Mouse (Mus musculus): ENCODE data around the gene Nexmif. TPM values are rescaled to one million over a fixed set of nuclear protein-coding genes. Genes with fewer than 3 reads are reported as not detected.
A peak's percentile ranks its signal among the peaks of the same experiment; 100 is the strongest.
"Not testable (repeated sequence)": the region's sequence is repeated elsewhere in the genome, so short reads cannot be mapped to it uniquely, and the experiment has no call there.

Nexmif gene
- 2.4 and 3.1 TPM in 2 replicates for polyA plus RNA-seq (2015; fragmentation: Nextera tagmentation; extraction: Ambion mirVana)

DNA sequence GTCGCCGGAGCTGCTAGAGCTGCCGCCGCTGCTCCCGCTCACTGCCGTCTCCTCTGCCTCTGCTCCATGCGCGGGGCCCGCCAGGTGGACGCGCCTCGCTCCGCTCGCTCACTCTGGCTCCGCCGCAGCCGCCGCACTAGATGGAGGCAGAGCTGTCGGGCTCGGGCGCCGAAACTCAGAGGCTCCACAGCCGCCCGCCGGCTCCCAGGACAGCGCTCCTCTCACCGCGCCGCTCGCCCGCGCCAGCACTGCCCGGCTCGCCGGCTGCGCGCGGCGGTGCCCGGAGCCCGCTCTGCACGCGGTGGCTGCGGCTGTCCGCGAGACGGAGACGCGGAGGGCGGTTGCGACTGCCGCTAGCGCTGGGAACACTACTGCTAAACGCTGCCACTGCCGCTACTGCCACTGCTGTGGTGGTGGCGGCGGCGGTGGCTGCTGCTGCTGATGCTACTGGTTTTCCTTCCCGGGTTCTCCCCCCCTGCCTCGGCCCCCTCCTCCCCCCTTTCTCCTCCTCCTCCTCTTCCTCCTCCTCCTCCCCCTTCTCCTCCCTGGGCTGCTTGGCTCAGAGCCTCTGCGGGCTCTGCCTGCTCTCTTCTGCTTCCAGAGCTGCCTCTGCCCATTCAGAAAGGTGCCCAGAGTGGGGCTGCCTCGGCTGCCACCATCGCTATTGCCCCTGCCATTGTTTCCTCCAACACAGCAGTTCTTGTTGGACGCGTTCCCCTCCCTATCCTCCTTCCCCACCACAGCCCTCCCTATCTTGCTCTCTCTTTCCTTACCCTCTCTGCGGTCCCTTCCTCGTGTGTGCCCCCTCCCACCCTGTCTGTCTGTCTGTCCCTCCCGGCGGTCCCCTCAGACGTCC lies at the start of gene Nexmif:
Nexmif (minus strand) TSS at position 450 of the 856 bp plus-strand sequence.
- peak; percentile 68 for ATAC-seq (ENCODE audit: insufficient number of reproducible peaks, low FRiP score, low TSS enrichment, low read depth)
- no peaks in the 10 kb centered on the region for H3K9me3 ChIP-seq (replicated peaks)
- H3K27ac ChIP-seq (replicated peaks) = peak within 1 kb of the TSS; percentile 69
- H3K9ac ChIP-seq = peak within 1 kb of the TSS; percentile 37
- H3K4me3 ChIP-seq (replicated peaks) = peak within 1 kb of the TSS; percentile 53
- no peaks in the 10 kb centered on the region for H3K4me1 ChIP-seq
- peaks cover 23% of the 10 kb centered on the region for H3K27me3 ChIP-seq
- 15% methylated on average over 55 of the region's 70 CpGs for WGBS
- no peaks in the 10 kb centered on the region for H3K36me3 ChIP-seq
- H3K4me2 ChIP-seq (replicated peaks) = peak within 1 kb of the TSS; percentile 68

DNA sequence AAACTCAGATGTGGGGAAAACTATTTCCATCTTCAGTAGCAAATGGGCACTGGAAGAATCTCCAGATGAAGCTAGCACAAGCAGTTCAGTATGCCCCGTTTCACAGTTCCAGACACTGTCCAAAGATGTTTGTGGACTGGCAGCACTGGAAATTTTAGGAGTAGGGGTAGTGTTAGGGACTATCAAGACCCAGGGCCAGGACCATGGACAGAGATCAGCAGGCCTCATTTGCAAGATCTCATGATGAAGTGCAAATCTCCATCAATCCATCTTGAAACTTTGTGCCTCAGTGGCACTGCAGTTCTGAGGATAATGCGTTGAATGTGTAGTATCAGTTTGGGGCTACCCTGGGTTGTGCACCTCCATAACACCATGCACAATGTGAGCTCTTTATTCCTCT lies 7.7 kb upstream of the Nexmif start:
- H3K4me3 ChIP-seq (replicated peaks) = no peak overlapping the region
- H3K4me2 ChIP-seq (replicated peaks) = no peak overlapping the region
- H3K36me3 ChIP-seq = no peaks in the 10 kb centered on the region
- no peak overlapping the region for H3K9ac ChIP-seq
- ATAC-seq (ENCODE audit: insufficient number of reproducible peaks, low FRiP score, low TSS enrichment, low read depth) = no peak
- no peaks in the 10 kb centered on the region for H3K9me3 ChIP-seq (replicated peaks)
- no peak overlapping the region for H3K27ac ChIP-seq (replicated peaks)
- no peaks in the 10 kb centered on the region; the same call in 1 of the 2 replicates for H3K27me3 ChIP-seq
- WGBS = 55% methylated on average over 2 of the region's 2 CpGs
- no peaks in the 10 kb centered on the region for H3K4me1 ChIP-seq

DNA sequence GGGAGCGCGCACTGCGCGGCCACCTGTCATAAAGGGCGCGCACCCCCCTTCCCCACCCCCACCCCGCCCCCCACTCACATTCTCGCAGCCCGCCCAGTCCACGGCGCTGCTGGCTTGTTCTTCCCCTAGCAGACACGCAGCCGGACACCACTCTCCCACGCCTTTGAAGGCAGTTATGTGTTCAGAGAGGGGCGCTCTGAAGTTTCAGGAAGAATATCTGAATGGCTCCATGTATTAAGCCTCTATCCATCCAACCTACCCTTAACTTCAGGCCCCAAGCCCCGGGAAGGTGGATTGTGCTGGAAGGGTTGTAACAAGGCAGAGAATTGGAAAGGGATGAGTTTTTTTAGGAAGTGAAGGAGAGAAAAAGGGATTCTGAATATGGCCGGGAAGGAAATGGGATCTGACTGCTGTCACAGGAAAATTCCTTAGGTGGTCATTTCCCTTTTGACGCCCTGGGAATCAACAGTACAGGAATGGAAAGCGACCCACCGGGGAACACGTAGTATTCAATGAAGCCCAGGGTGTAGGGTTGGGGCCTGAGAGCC lies 681 bp upstream of the Nexmif start:
- H3K4me2 ChIP-seq (replicated peaks) = peak overlapping the region; percentile 68
- no peaks in the 10 kb centered on the region for H3K9me3 ChIP-seq (replicated peaks)
- no peaks in the 10 kb centered on the region for H3K36me3 ChIP-seq
- no peak for ATAC-seq (ENCODE audit: insufficient number of reproducible peaks, low FRiP score, low TSS enrichment, low read depth)
- peaks cover 19% of the 10 kb centered on the region for H3K27me3 ChIP-seq
- peak overlapping the region; percentile 53 for H3K4me3 ChIP-seq (replicated peaks)
- H3K27ac ChIP-seq (replicated peaks) = no peak overlapping the region
- H3K9ac ChIP-seq = no peak overlapping the region
- H3K4me1 ChIP-seq = no peaks in the 10 kb centered on the region
- 20% methylated on average over 21 of the region's 21 CpGs for WGBS

DNA sequence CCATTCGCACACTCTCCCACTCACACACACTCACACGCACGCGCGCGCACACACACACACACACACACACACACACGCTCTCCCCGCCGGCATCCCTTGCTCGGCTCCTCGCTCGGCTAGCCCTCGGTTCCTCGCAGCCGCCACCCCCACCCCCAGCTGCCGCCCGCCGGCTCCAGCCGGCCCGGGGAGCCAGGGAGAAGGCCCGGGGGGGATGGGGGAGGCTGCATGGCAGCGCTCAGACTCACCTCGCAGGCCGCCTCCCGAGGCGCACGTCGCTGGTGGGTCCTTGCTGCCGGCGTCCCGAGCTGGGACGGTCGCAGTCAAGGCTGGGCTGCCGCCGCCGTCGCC lies 623 bp downstream of the Nexmif start:
- ATAC-seq (ENCODE audit: insufficient number of reproducible peaks, low FRiP score, low TSS enrichment, low read depth) = peak; percentile 76
- no peaks in the 10 kb centered on the region for H3K9me3 ChIP-seq (replicated peaks)
- peak overlapping the region; percentile 69 for H3K27ac ChIP-seq (replicated peaks)
- no peaks in the 10 kb centered on the region for H3K4me1 ChIP-seq
- H3K9ac ChIP-seq = peak overlapping the region; percentile 37
- peaks cover 23% of the 10 kb centered on the region for H3K27me3 ChIP-seq
- H3K36me3 ChIP-seq = no peaks in the 10 kb centered on the region
- H3K4me3 ChIP-seq (replicated peaks) = peak overlapping the region; percentile 53
- WGBS = 21% methylated on average over 29 of the region's 37 CpGs
- peak overlapping the region; percentile 68 for H3K4me2 ChIP-seq (replicated peaks)

DNA sequence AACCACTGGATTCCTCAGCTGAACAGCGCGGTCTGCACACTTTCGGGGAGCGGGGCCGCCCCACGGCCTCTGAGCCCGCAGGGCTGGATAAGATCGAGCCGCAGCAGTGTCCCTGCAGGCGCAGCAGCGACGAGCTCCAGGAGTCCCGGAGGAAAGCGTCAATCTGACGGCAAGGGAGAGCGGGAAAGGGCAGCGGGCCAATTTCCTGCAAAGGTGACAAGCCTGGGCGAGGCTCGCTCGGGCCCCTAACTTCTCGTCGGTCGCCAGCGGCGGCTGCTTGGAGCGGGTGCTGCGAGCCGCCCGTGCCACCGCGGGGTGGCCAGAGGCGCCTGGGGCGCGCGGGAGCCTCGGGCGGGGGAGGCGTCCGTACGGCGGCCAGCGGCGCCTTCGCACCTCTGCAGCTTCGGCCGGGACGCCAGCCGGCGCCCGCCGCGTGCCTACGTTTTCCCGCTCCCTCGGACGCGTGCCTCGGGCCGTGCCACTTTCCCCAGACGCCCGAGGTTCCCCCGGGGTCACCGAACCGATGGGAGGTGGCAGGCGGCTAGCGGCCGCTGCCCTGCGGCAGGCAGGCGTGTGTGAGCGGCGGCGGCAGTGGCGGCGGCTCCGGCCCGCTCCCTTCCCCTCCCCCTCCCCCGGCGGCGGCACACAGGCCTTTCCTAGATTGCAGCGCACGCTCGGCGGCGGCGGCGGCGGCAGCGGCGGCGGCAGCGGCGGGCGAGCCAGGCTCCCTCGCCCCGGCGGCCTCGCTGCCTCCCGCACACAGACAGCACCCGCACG lies 1.2 kb downstream of the Nexmif start:
- Histone ChIP-seq H3K9ac (peak overlapping the region; percentile 37), H3K27ac (replicated peaks) (no peak overlapping the region), H3K4me1 (no peaks in the 10 kb centered on the region), H3K27me3 (peaks cover 23% of the 10 kb centered on the region), H3K4me2 (replicated peaks) (peak overlapping the region; percentile 68), H3K36me3 (no peaks in the 10 kb centered on the region), H3K4me3 (replicated peaks) (peak overlapping the region; percentile 53), H3K9me3 (replicated peaks) (no peaks in the 10 kb centered on the region)
- WGBS = 14% methylated on average over 49 of the region's 100 CpGs
- peak; percentile 40; the same call in 1 of the 2 replicates for ATAC-seq (ENCODE audit: insufficient number of reproducible peaks, low FRiP score, low TSS enrichment, low read depth)

DNA sequence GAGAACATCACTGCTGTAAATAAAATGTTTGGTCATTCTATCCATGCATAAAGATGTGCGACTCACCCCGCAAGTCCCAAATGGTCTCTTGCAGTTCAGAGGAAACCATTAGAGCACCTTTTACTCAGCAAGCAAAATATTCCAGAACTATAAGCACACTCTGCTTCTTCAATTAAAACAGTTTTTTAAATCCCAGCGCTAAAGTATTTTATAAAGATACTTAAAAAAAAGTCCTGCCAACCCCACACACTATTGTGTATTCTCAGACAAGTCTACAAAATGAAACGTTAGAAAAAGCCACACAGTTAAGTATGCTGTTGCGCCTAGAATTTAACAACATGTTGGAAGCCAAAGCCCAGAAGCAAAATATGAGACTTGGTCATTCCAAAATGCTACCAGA lies 1.9 kb downstream of the Nexmif start:
- peak overlapping the region; percentile 68; the same call in 1 of the 2 replicates for H3K4me2 ChIP-seq (replicated peaks)
- no peak overlapping the region for H3K27ac ChIP-seq (replicated peaks)

DNA sequence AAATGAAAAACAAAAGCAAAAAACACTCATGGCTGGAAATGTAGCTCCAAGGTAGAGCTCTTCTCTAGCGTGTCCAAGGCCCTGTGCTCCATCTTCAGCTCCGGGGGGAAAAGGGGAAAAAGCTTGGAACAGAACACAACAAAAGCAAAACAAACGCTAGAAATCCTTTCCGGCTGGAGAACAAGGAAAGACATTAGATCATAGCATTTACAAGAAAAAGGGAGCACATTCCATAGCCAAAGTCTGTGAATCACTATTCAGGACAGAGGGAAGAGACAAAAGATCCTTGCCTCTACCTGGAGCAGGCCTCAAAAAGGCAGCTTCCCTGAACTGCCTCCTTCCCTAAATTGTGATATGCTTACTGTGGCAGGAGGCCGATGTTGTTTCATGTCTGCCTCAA lies 4.4 kb downstream of the Nexmif start:
- Histone ChIP-seq H3K4me2 (replicated peaks) (no peak overlapping the region), H3K4me1 (no peaks in the 10 kb centered on the region), H3K4me3 (replicated peaks) (no peak overlapping the region), H3K9ac (no peak overlapping the region), H3K36me3 (no peaks in the 10 kb centered on the region), H3K9me3 (replicated peaks) (no peaks in the 10 kb centered on the region), H3K27me3 (peaks cover 16% of the 10 kb centered on the region; the same call in 1 of the 2 replicates), H3K27ac (replicated peaks) (no peak overlapping the region)
- WGBS = 57% methylated on average over 5 of the region's 5 CpGs
- ATAC-seq (ENCODE audit: insufficient number of reproducible peaks, low FRiP score, low TSS enrichment, low read depth) = no peak

More for the DNA sequence above, 1.9 kb downstream of the Nexmif start:
- WGBS = 45% methylated on average over 5 of the region's 5 CpGs
- ATAC-seq (ENCODE audit: insufficient number of reproducible peaks, low FRiP score, low TSS enrichment, low read depth) = no peak
- Histone ChIP-seq H3K27me3 (peaks cover 26% of the 10 kb centered on the region), H3K4me3 (replicated peaks) (peak overlapping the region; percentile 53), H3K9me3 (replicated peaks) (no peaks in the 10 kb centered on the region), H3K4me1 (no peaks in the 10 kb centered on the region), H3K36me3 (no peaks in the 10 kb centered on the region), H3K9ac (no peak overlapping the region)

DNA sequence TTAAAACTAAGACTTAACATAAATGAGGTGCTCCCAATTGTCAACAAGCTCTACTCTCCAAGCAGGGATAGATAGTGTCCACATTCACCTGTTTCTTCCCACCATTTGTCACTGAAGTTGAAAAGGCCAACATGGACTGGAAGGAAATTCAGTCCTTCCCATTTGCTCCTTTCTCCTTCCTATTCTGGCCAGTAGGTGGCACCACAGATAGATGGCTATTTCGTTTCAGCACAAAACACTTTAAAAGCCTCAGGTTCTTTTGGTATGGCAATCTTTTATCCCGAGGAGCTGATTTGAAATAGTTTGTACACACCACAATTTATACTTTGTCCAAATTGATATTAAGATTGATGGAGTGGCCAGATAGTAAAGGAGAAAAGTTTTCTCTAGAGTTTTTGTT lies 21.7 kb downstream of the Nexmif start:
- WGBS = 23% methylated on average over 2 of the region's 2 CpGs
- no peak overlapping the region for H3K27ac ChIP-seq (replicated peaks)

DNA sequence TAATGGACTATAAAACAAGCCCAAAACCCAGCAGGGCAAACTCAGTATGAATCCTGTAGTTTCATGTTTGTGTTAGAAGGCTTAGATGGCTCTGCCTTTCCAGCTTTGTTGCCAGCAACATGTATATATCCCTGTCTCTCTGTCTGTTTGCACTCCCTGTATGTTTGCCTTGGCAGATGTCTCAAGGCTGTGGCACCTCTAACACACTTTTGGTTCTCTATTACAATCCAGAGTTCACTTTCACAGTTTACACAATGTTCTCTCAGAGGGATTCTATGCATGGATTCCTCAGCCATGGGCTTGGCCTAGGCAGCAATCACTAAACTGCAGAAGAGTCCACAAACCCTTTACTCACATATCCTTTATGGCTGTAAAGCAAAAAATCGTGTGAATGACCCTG lies 50.9 kb downstream of the Nexmif start:
- Histone ChIP-seq H3K9me3 (replicated peaks) (no peaks in the 10 kb centered on the region), H3K9ac (no peak overlapping the region), H3K27me3 (no peaks in the 10 kb centered on the region), H3K27ac (replicated peaks) (no peak overlapping the region), H3K36me3 (no peaks in the 10 kb centered on the region), H3K4me3 (replicated peaks) (no peak overlapping the region), H3K4me2 (replicated peaks) (no peak overlapping the region), H3K4me1 (no peaks in the 10 kb centered on the region)
- WGBS = 40% methylated on average over 1 of the region's 1 CpGs
- ATAC-seq (ENCODE audit: insufficient number of reproducible peaks, low FRiP score, low TSS enrichment, low read depth) = no peak

More for the DNA sequence above, 21.7 kb downstream of the Nexmif start:
- Histone ChIP-seq H3K9ac (no peak overlapping the region), H3K4me1 (no peaks in the 10 kb centered on the region), H3K27me3 (no peaks in the 10 kb centered on the region), H3K4me3 (replicated peaks) (no peak overlapping the region), H3K9me3 (replicated peaks) (no peaks in the 10 kb centered on the region), H3K4me2 (replicated peaks) (no peak overlapping the region), H3K36me3 (no peaks in the 10 kb centered on the region)
- ATAC-seq (ENCODE audit: insufficient number of reproducible peaks, low FRiP score, low TSS enrichment, low read depth) = no peak

DNA sequence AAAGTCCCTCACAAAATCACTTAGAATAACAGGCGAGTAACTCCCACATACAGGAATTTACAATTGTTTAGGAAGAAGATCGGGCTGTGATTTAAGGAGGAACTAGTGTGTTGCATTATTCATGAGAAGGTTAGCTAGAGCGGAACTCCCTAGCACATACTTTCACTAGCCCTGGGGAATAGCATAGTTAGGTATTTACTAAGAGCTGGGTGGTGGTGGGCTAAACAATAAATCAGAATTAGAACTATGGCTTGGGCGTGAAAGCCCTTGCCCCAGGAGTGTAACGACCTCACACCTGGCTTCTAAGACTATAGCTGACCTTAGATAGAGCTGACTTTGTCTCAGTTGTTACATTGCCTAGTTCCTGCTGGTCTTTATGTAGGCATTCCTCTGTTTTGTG lies 85.7 kb downstream of the Nexmif start:
- not testable (repeated sequence) for H3K4me1 ChIP-seq; ATAC-seq (ENCODE audit: insufficient number of reproducible peaks, low FRiP score, low TSS enrichment, low read depth); H3K9me3 ChIP-seq (replicated peaks); H3K9ac ChIP-seq; H3K27me3 ChIP-seq; H3K4me3 ChIP-seq (replicated peaks); H3K36me3 ChIP-seq; H3K4me2 ChIP-seq (replicated peaks); H3K27ac ChIP-seq (replicated peaks)
- 78% methylated on average over 5 of the region's 5 CpGs for WGBS

DNA sequence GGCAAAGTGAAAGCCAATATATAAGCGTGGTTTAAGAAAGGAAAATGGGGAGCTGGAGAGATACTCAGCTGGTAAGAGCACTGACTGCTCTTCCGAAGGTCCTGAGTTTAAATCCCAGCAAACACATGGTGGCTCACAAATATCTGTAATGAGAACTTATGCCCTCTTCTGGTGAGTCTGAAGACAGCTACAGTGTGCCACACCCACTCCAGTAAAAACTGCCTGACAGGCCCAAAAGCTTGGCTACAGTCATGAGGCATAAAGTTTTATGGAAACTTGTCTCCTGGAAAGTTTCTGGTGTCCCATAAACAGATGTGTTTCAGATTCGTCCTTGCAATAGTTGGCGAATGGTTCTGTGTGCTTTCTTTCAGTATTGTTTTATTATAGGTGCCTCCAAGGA lies 86.4 kb downstream of the Nexmif start:
- Histone ChIP-seq H3K27me3 (no peaks in the 10 kb centered on the region; the same call in 1 of the 2 replicates), H3K4me1 (no peaks in the 10 kb centered on the region), H3K9ac (no peak overlapping the region), H3K9me3 (replicated peaks) (no peaks in the 10 kb centered on the region), H3K36me3 (no peaks in the 10 kb centered on the region), H3K27ac (replicated peaks) (no peak overlapping the region), H3K4me3 (replicated peaks) (no peak overlapping the region), H3K4me2 (replicated peaks) (no peak overlapping the region)
- no peak for ATAC-seq (ENCODE audit: insufficient number of reproducible peaks, low FRiP score, low TSS enrichment, low read depth)
- 57% methylated on average over 4 of the region's 4 CpGs for WGBS

All from embryonic facial prominence, embryonic 15.5 days (tissue).